Mouse (Mus musculus) hindbrain, embryonic 16.5 days (tissue): ENCODE results near the gene G6pc3. TPM values are rescaled to one million over a fixed set of nuclear protein-coding genes. Genes with fewer than 3 reads are reported as not detected.

Experiments
- ATAC-seq: fragments of 200-750 bp; cut with Nextera tagmentation; 2 replicates; pipeline ENCODE4 v1.8.0; 2017; ENCODE audit warnings: moderate TSS enrichment, moderate library complexity
- H3K27ac ChIP-seq: fragments of 300-500 bp; sonication (generic); 2 replicates; pipeline ENCODE4 v1.5.1; 2014; ENCODE audit warnings: low read depth, mild to moderate bottlenecking, control low read depth, low read length, moderate library complexity
- H3K27me3 ChIP-seq: fragments of 300-500 bp; sonication (generic); replicated peaks from 2 replicates; pipeline ENCODE4 v1.6.1; 2014; ENCODE audit warnings: low read length; ENCODE audit not compliant: control insufficient read depth, insufficient read depth
- H3K36me3 ChIP-seq: fragments of 300-500 bp; sonication (generic); 2 replicates; pipeline ENCODE4 v1.6.1; 2014; ENCODE audit warnings: mild to moderate bottlenecking, low read length, moderate library complexity, mixed read lengths; ENCODE audit not compliant: control insufficient read depth, insufficient read depth
- H3K4me1 ChIP-seq: fragments of 300-500 bp; sonication (generic); 2 replicates; pipeline ENCODE4 v1.6.1; 2014; ENCODE audit warnings: low read depth, low read length; ENCODE audit not compliant: control insufficient read depth, insufficient read depth
- H3K4me2 ChIP-seq: fragments of 300-500 bp; sonication (generic); 2 replicates; pipeline ENCODE4 v1.6.1; 2014; ENCODE audit warnings: mild to moderate bottlenecking, low read length, control low read depth, moderate library complexity
- H3K4me3 ChIP-seq: fragments of 300-500 bp; sonication (generic); 2 replicates; pipeline ENCODE4 v1.5.1; 2014; ENCODE audit warnings: mild to moderate bottlenecking, low read length, control low read depth, moderate library complexity
- H3K9ac ChIP-seq: fragments of 300-500 bp; sonication (generic); 2 replicates; pipeline ENCODE4 v1.6.1; 2014; ENCODE audit warnings: low read depth, mild to moderate bottlenecking, control low read depth, low read length, moderate library complexity
- H3K9me3 ChIP-seq: fragments of 300-500 bp; sonication (generic); 2 replicates; pipeline ENCODE4 v1.6.1; 2014; ENCODE audit warnings: mild to moderate bottlenecking, low read length, moderate library complexity; ENCODE audit not compliant: control insufficient read depth
- WGBS: fragments of 180-500 bp; shearing (Covaris S2); extraction: QIAGEN DNeasy Blood & Tissue Kit; methylation state at CpG from one replicate; pipeline ENCODE4 v1.1.7; 2014; 5-methylcytosine and 5-hydroxymethylcytosine counted together
- microRNA-seq: library from miRNA; unstranded; fragments of <30 nt; microRNA quantifications from one replicate; pipeline ENCODE4, GENCODE M21; 2017
- polyA plus RNA-seq: library from polyadenylated mRNA; unstranded; fragments of >200 nt; fragmentation: Nextera tagmentation; extraction: Ambion mirVana; gene quantifications from 2 replicates; pipeline ENCODE4 v1.2.1, GENCODE M21; 2015

The G6pc3 gene
- polyA plus RNA-seq, 1 experiment from 2014 or later: 45.9 TPM

DNA sequence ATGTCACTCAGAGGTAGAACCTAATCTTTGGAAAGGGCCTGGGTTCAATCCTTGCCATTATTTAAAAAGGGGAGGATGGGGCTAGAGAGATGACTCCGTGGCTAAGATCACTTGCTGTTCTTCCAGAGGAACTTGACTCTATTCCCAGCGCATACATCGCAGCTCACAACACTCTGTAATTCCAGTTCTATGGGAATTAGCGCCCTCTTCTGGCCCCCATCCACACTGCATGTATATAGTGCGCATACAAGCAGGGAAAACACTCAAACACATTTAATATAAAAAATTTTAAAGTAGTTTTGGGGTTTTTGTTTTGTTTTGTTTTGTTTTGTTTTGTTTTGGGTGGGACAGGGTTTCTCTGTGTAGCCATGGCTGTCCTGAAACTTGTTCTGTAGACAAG is 52.5 kb downstream of the G6pc3 start:
- Histone ChIP-seq H3K36me3 (no peaks in the 10 kb centered on the region), H3K27ac (no peak overlapping the region), H3K9me3 (no peaks in the 10 kb centered on the region), H3K4me3 (no peak overlapping the region), H3K4me2 (no peak overlapping the region), H3K9ac (no peak overlapping the region), H3K27me3 (no peaks in the 10 kb centered on the region), H3K4me1 (peaks cover 14% of the 10 kb centered on the region)
- ATAC-seq: no peak
- WGBS: 53% methylated on average over 5 of the region's 5 CpGs

Small RNAs within 50 kb of the gene (microRNA-seq; reads per million reads assigned to microRNA genes)
- gene Mir8101: 2.5 reads per million, percentile 5 among the genes with 10 or more reads in this experiment

Other genes with a start within 250 kb of the G6pc3 start
- gene Sost, start 222.6 kb upstream of the G6pc3 start, polyA plus RNA-seq: 0.10 and 0.12 TPM in 2 replicates
- gene Cfap97d1, start 205.3 kb upstream of the G6pc3 start, polyA plus RNA-seq: not detected in 2 replicates
- gene Dusp3, start 202.6 kb upstream of the G6pc3 start, polyA plus RNA-seq: 32.1 and 33.4 TPM in 2 replicates
- gene Mpp3, start 161.2 kb upstream of the G6pc3 start, polyA plus RNA-seq: 59.3 and 62.7 TPM in 2 replicates
- 0.40 and 0.54 TPM in 2 replicates for gene Cd300lg, start 148.1 kb upstream of the G6pc3 start, polyA plus RNA-seq
- 37.6 and 41.1 TPM in 2 replicates for gene Mpp2, start 101.1 kb upstream of the G6pc3 start, polyA plus RNA-seq
- not detected in 2 replicates for gene Ppy, start 88.3 kb upstream of the G6pc3 start, polyA plus RNA-seq
- gene Pyy, start 81.8 kb upstream of the G6pc3 start, polyA plus RNA-seq: 3.4 and 3.7 TPM in 2 replicates
- gene Nags, start 44.1 kb upstream of the G6pc3 start, polyA plus RNA-seq: 0.09 TPM in 1 of 2 replicates, not detected in the other
- gene Tmem101, start 33.2 kb upstream of the G6pc3 start, polyA plus RNA-seq: 42.2 and 47.7 TPM in 2 replicates
- gene Lsm12, start 4.3 kb upstream of the G6pc3 start, polyA plus RNA-seq: 99.0 and 116 TPM in 2 replicates
- 75.8 and 83.0 TPM in 2 replicates for gene Hdac5, start 40.5 kb downstream of the G6pc3 start, polyA plus RNA-seq
- gene BC030867, start 59.3 kb downstream of the G6pc3 start, polyA plus RNA-seq: 2.9 and 3.6 TPM in 2 replicates
- 0.09 and 0.11 TPM in 2 replicates for gene Asb16, start 79.1 kb downstream of the G6pc3 start, polyA plus RNA-seq
- 81.6 and 85.0 TPM in 2 replicates for gene Tmub2, start 95.3 kb downstream of the G6pc3 start, polyA plus RNA-seq
- gene Atxn7l3, start 107.0 kb downstream of the G6pc3 start, polyA plus RNA-seq: 26.6 and 29.2 TPM in 2 replicates
- gene Ubtf, start 130.1 kb downstream of the G6pc3 start, polyA plus RNA-seq: 70.4 and 76.8 TPM in 2 replicates
- 1.4 and 3.2 TPM in 2 replicates for gene Slc4a1, start 176.6 kb downstream of the G6pc3 start, polyA plus RNA-seq
- 127 and 136 TPM in 2 replicates for gene Rundc3a, start 203.8 kb downstream of the G6pc3 start, polyA plus RNA-seq
- gene Slc25a39, start 218.3 kb downstream of the G6pc3 start, polyA plus RNA-seq: 182 and 187 TPM in 2 replicates
- 95.4 and 100 TPM in 2 replicates for gene Grn, start 240.7 kb downstream of the G6pc3 start, polyA plus RNA-seq